Mouse (Mus musculus) frontal cortex, adult (tissue): ENCODE results near the gene Ttf2.

Experiments used
- ATAC-seq: cut with Nextera tagmentation; 2 replicates; pipeline ENCODE4 v1.9.2; 2017; ENCODE audit warnings: mild to moderate bottlenecking, moderate library complexity, mixed read lengths; ENCODE audit not compliant: low TSS enrichment

Gene Ttf2

GRCm38 (mm10) chr3:100969176-100969917 lies at the start of gene Ttf2:
Gene Ttf2 (minus strand): TSS chr3:100969663.
- ATAC-seq, result peak; percentile 99

GRCm38 (mm10) chr3:101018494-101018893 lies 49.0 kb upstream of the Ttf2 start:
- ATAC-seq, result no peak

DNA sequence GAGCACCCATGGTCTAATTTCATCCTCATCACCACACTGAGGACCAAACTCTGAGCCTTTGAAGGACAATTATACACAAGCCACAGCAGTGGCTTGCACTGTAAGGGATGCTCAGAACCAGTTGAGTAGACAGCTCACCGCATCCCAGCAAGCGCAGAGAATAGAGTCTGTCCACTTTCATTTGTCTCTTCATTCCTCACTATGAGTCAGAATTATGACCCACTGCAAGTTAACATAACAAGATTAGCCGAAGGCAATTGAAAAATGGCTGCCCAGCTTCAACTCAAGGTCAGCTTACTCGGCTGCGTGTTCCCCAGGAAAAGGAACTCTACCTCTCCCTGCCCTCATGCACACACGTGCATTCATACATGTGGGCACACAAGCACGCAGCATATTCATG lies 46.6 kb upstream of the Ttf2 start:
- ATAC-seq, result no peak

GRCm38 (mm10) chr3:101015254-101015653 lies 45.8 kb upstream of the Ttf2 start:
- no peak for ATAC-seq

GRCm38 (mm10) chr3:101013536-101013935 lies 44.1 kb upstream of the Ttf2 start:
- ATAC-seq, result no peak

- no peak for ATAC-seq
Measured at GRCm38 (mm10) chr3:101013005-101013404, 43.5 kb upstream of the Ttf2 start.

GRCm38 (mm10) chr3:101012597-101012996 lies 43.1 kb upstream of the Ttf2 start:
- no peak for ATAC-seq

- ATAC-seq, result peak; percentile 69; the same call in 1 of the 2 replicates
Measured at GRCm38 (mm10) chr3:101012131-101012571, 42.7 kb upstream of the Ttf2 start.

- no peak for ATAC-seq
Measured at GRCm38 (mm10) chr3:101011203-101011600, 41.7 kb upstream of the Ttf2 start.

DNA sequence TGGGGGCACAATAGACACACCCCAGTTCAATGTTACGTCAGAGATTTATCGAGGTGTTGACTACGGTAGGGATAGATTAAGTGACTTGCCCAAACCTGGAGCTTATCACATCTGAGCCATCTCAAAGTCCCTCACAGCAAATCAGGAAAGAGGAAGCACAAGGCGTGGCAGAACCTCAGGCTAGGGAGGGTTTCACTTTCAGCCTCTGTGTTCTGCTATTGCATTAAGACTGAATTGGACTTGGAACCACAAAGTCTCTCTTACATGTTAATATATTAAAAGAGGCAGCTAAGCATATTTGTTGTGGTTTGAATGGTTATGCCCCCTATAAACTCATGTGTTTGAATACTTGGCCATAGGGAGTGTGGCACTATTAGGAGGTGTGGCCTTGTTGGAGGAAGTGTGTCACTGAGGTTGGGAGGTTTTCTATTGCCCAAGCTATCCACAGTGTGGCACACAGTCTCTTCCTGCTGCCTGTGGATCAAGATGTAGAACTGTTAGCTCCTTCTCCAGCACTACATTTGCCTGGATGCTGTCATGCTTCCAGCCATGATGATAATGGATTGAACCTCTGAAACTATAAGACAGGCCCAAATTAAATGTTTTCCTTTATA lies 41.2 kb upstream of the Ttf2 start:
- ATAC-seq, result no peak

DNA sequence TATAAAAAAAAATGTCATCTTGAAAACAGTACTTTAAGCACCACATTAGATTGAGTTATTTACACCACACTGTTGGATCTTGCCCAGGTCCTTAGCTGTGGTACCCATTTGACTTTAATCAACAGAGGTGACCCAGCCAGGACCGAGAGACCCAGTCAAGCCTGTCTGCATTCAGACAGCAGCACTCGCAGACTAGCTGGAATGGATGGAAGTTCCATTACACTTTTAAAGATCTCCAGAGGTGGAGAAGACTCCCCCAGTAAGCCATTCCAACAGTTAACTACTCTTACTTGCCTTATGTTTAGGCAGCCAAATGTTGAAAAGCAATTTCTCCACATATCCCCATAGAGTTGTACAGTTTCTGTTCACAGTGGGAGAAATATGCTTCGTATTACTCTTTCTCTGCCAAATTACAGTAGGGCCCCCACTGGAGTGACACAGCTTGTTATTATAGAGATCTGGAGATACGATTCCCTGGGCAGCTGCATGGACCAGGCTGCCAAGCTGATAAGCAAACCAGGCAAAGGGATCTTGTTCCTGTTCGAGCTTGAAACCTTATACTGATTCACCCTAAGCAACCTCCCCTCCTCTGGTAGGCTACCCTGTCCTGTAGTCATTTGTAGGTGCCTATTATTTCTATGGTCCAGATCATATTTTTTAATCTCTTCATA lies 37.8 kb upstream of the Ttf2 start:
- ATAC-seq, result no peak

DNA sequence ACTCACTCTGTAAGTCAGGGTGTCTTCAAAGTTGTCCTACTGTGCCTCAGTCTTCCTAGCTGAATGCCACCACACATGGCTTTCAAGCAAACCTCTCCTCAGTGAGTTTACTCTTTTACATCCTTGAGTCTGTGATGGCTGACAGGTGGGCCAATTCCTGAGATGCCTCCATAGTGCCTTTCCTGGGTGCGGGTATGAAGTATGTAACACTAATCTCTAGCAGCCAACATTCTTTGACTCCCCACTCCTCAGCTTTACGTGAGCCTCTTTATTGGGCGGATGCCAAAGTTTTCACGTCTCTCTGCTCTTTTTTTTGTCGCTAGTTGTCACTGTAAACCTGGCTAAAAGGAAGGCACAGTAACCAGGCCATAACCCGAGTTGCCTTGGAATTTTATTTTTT lies 35.9 kb upstream of the Ttf2 start:
- ATAC-seq, result no peak

DNA sequence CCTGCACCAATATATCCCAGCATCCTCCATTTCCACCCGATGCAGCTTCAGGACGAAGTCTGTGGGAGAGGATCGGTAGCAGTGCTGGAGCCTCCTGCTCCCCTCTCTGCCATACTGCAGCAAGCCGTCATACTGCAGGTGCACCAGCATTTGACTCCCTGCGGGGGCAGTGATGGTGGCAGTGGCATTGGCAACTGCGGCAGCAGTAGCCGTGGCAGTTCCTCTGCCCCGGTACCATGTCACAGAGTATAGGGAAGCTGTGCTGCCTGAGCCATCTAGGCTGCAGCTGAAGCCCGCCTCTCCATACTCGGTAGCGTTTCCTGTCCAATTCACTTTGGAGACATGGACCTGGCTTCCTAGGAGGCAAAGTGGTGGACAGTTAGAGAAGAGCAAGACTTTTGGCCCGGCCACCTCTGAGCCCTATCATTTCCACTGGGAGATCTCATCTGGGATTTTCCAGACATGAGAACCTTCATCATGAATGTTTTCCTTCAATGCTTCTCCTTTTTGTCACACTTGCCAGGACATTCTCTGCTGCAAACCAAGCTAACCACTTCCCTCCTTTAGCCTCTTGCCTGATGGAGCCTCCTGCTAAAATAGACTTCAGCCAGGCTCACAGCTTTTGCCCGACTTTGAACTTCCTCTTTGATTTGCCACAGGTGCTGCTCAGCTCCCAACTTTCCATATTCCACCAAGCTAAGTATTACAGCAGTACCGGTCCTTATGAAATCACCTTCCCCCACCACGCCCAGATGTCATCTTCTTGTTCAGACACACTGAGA lies 34.3 kb upstream of the Ttf2 start:
- ATAC-seq, result no peak

- ATAC-seq, result no peak
Measured at GRCm38 (mm10) chr3:100999732-101000131, 30.3 kb upstream of the Ttf2 start.

DNA sequence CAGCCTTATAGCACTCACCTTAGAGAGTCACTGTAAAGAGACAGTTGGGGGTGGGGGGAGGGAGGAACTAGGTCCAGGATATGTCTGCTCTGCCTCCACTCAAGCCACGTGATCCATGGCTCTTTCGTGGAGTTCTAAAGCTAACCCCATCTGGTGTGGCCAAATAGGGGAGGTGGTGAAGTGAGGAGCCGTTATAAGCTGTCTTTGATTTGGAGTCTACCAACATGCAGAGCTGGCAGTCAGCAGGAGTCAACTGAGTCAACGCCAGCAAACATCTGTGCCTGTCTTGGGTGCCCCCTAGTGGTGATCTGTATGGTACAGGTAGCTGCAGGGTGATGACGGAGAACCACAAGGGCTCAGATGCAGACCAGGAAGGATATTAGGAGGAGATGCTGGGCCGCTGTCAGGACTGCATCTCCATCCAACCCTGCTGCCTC lies 29.5 kb upstream of the Ttf2 start:
- peak; percentile 54; the same call in 1 of the 2 replicates for ATAC-seq

GRCm38 (mm10) chr3:100997785-100998570 lies 28.5 kb upstream of the Ttf2 start:
- ATAC-seq, result peak; percentile 53

DNA sequence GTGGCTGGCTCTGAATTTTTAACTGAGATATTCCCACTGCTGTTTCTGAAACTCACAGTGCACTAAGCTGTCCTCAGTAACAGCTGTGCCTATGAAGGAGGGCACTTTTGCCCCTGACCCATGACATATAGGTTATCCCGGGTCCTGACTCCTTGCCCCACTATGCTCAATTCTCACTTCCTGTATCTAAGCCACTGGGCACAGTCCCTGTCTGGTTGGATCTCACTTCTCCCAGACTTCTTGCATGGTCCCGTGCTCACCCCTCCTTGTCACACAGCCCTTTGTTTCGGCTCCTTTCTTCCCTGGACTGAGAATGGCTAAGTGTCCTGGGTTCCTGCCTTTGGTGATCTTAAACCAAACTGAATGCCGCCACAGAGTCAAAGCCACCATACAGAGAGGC lies 24.8 kb upstream of the Ttf2 start:
- no peak for ATAC-seq

DNA sequence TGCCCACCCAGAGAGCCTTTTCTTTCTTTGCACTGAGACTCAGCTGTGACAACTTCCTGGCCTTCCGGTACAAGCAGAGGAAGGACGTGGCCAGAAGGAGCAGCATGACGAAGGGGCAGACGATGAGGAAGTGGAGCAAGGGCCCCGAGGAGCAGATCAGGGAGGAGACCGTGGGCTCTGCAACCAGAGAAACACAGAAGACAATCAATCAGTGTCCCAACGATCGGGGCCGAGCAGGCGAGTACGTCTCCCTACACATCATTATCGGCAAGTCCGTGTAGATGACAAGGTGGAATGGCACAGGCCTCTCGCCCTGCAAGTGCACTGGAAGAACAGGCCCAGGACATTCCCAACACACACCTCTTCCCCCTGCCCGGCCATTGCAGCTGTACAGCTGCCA lies 24.3 kb upstream of the Ttf2 start:
- ATAC-seq, result no peak

DNA sequence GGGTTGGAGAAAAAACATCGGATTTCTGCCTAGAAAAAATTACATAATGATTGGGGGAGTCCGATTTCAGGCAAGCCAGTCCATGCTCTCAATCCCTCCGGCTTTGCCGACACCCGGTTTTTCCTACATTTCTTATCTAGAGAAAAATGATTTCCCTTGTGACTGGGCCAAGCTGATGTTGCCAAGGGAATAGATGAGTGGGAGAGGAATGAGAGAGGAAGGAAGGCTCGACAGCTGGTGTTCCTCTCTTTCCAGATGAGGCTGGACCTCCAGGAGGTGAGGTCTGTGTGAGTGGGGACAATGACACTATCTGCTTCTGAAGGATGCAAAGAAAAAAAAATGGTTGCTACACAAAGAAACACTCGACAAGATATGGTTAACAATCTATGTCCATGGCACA lies 23.7 kb upstream of the Ttf2 start:
- no peak for ATAC-seq

DNA sequence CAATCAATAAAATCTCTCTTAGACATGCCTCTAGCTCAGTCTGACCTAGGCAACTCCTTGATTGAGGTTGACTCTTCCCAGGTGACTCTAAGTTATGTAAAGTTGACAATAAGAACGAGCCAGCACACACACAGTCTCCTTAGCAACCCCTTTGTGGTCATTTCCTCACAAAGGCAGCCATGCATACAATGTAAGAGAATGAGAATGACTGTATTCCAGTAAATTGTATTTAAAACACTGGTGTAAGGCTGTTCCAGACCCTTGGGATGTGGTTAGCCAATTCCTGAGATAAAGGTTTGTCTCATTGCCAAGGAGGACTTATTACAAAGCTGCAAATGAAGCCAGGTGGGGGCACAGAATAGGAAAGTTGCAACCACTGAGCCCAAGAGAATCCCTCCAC lies 20.8 kb upstream of the Ttf2 start:
- ATAC-seq, result no peak

DNA sequence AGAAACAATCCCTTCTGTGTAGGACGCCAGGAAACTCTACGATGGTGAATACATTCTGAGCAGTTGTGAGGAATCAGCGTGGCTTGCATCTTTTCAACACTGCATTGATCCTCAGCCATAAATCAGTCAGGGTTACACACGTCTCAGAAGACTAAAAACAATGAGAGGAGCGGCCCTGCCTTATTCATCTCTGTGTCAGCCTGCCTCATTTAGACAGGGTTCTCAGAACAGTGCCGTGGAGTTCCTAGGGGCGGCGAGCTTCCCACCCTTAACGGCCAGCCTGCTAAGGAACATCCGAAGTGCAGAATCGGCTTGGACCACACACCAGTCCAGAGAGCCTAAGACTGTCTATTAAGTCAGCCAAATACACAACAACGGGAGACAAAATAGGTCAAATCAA lies 20.0 kb upstream of the Ttf2 start:
- ATAC-seq, result no peak
